Mouse (Mus musculus) spleen, adult 2 months (tissue): Measurements from ENCODE around the gene Gps1.

Source experiments
- CTCF ChIP-seq: fragments of 200-500 bp; IDR thresholded peaks from 2 replicates; pipeline ENCODE4 v1.5.1; 2011; ENCODE audit warnings: mild to moderate bottlenecking, inconsistent platforms; ENCODE audit not compliant: insufficient read depth, insufficient read length, insufficient replicate concordance; ENCODE audit errors: extremely low read depth
- POLR2A ChIP-seq: fragments of 200-500 bp; IDR thresholded peaks from 2 replicates; pipeline ENCODE4 v1.6.1; 2011; ENCODE audit warnings: low read depth, low read length, inconsistent platforms

- TF ChIP-seq CTCF (no peak), POLR2A (no peak)
Measured at GRCm38 (mm10) chr11:120822831-120823550, 38.9 kb downstream of the Gps1 start.
